Mouse (Mus musculus): ENCODE results near the gene Iffo2. TPM values are rescaled to one million over a fixed set of nuclear protein-coding genes. Genes with fewer than 3 reads are reported as not detected.
A peak's percentile ranks its signal among the peaks of the same experiment; 100 is the strongest.

Gene Iffo2
- total RNA-seq, 2 experiments from 2014 or later: 8.7 to 9.1 TPM

DNA sequence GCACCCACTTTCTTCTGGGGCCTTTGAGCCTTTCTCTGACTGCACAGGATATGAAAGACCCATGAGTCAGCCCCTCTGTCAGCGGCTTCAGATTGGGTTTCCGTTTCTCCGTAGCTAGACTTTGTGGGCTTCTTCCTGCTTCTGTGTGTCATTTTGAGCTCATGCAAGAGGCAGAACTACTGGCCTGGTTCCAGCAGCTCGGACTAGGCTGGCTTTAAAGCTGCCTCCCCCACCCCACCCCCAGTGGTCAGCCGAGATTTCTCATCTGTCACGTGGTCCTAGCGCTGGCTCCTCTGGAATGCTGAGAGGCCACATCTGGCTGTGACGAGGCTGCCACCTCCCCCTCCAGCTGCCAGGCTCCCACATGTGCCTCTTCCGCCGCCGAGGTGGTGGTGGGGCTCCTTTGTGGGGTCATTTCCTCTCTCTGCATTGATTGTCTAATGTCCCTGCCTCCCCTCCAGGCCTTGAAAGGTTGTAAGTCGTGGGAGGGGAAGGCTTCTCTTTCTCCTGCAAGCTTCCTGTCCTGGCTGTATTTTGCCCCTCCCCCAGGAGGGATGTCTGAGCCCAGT is 68.7 kb downstream of the Iffo2 start:
- DNase-seq: peak; percentile 88 to 92
- intact Hi-C loops (cut with DNase I): no loop called here

- intact Hi-C loops (cut with DNase I): no loop called here
- DNase-seq: no peak
These were observed 71.4 kb downstream of the Iffo2 start for GRCm38 (mm10) chr4:139601519-139602356.

DNA sequence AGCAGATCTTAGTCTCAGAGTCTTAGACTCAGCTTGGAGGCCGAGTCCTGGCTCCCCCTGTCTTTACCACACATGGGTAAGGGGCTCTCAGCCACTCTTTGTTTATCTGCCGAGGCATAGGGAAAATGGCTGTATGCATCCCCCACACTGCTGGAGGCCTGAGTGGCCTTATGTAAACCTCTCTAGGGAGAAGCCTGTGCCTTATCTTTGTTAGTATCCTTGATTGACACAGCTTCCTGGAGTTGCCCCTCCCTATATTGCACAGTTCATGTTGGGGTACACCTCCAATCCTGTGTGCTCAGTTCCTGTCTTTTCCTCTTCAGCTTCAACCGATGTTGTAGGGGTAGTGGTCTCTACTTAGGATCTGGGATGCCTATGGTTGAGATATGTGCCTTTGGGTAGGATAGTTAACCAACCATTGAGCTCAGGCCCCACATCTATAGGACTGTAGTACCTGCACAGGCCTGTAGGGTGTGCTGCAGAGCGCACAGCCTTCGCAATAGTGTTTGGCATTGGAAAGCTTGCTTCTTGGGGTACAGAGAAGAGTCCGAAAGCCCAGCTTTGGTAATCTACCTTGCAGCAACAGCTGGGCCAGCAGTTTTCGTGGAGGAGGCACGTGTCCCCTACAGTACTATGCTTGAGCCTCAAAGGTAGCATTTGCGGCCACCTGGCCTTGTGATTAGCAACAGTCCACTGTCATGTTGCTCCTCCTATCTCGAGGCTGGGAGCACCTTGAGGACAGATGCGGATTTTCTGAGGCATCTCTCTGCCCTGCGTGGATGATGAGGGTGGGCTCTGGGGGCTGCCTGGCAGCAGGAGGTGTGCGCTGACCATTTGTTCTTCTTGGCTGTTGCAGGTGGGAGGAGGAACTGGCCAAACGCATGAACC is 72.3 kb downstream of the Iffo2 start, which contains the start of gene Gm21969:
TSS of gene Gm21969 (plus strand) at position 830 of the 888 bp plus-strand sequence.
- intact Hi-C loops (cut with DNase I): no loop called here
- peak; percentile 70 to 73 for DNase-seq

- intact Hi-C loops (cut with DNase I): no loop called here
These were observed 74.9 kb downstream of the Iffo2 start for GRCm38 (mm10) chr4:139605216-139605615.

DNA sequence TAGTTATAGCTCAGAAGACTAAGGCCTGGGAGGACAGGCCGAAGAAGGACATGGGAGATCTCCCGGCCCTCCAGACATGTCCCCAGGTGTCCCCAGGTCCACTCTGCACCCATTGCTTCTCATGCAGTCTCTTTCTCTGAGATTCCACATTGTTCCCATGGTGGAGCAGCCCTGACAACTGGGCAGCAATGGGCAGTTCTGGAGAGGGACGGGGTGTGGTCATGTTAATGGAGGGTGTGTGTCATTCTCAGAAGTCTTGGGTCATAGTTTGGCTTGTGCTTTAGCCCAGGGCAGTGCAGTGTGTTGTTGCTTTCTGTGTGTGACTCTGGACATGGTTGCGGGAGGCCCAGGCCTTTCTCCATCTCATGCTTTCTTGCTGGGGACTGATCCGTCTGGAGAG is 76.4 kb downstream of the Iffo2 start:
- intact Hi-C loops (cut with DNase I): no loop called here

More at GRCm38 (mm10) chr4:139605216-139605615, 74.9 kb downstream of the Iffo2 start:
- DNase-seq: no peak

GRCm38 (mm10) chr4:139608975-139609374 is 78.6 kb downstream of the Iffo2 start:
- intact Hi-C loops (cut with DNase I): no loop called here
- DNase-seq: no peak

More for the DNA sequence above, 76.4 kb downstream of the Iffo2 start:
- DNase-seq: no peak

DNA sequence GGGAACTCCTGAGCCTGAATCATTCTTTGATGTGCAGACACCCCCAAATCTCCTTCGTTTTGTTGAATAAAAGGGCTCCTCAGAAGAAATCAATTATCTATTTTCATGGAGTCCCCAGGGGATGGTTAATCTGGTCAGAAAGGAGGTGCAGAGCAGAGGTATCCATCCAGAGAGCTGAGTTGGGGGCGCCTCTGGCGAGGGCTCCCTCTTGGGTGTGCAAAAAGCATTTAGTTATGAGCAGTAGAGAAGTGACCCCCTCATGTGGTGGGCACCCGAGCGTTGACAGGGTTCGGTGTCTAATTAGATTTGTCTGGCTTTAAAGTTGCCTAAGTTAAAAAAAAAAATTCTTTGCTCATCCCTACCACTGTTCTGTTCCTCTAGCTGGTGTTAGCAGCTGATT is 80.6 kb downstream of the Iffo2 start:
- intact Hi-C loops (cut with DNase I): loop anchor here (1.0 to 2.0 kb wide), 2 partner anchors 25 to 34 kb away; no protein-coding TSS in a partner anchor
- no peak for DNase-seq

- DNase-seq: peak; percentile 89 to 93
- intact Hi-C loops (cut with DNase I): loop anchor here (1.0 to 2.0 kb wide), 2 partner anchors 25 to 35 kb away; no protein-coding TSS in a partner anchor
These were observed 81.2 kb downstream of the Iffo2 start for GRCm38 (mm10) chr4:139611542-139611953.

- intact Hi-C loops (cut with DNase I): no loop called here
- no peak for DNase-seq
These were observed 84.3 kb downstream of the Iffo2 start for GRCm38 (mm10) chr4:139614524-139615260.

DNA sequence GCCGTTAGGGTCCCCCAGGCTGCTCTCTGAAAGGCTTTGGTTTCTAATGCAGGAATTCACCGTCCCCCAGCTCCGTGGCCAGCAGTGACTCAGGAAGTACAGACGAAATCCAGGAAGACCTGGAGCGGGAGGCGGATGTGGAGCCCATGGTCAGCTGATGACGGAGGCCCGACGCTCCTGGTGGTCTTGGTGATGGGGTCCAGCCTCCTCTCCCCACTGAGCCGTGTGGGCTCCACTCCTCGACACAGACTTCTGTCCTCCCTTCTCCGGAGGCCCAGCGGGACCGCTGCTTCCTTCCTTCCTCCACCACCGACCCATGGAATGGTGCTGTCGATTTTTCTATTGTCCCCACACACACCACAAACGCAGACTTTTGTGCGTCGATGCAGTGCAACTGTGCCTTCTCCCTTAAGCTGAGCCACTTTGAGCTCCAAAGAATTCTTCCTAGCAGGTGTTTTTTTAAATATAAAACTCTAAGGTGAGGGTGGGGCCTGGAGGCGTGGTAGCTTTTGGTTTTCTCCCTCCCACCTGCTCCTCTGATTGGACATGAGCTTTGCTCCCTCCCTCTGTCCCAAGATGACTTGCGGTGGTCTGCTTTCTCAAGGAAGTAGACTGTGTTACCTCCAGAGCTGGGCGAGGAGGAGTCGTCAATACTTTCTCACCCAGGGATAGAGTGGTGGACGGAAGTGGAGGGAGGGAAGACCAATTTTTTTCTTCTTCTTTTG is 86.1 kb downstream of the Iffo2 start:
- intact Hi-C loops (cut with DNase I): no loop called here
- peak in 1 of 2 experiments; percentile 44 for DNase-seq

DNA sequence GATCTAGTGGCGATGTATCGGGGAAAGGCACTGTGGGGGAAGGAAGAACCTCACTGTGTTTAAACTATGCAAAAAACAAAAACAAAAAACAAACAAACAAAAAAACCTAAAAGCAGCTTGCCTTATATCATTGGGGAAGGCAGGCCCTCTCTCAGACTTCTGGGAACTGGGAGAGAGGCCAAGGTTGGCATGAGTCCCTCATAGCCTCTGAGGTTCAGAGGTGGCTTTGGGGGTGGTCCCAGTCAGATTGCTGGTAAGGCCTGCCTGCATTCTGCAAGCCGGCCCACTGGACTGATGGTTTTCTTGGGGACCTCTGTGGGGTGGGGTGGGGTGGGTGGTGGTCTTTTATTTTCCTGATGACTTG is 86.6 kb downstream of the Iffo2 start:
- intact Hi-C loops (cut with DNase I): no loop called here

GRCm38 (mm10) chr4:139619765-139620164 is 89.4 kb downstream of the Iffo2 start:
- no peak for DNase-seq
- intact Hi-C loops (cut with DNase I): no loop called here

More for the DNA sequence above, 86.6 kb downstream of the Iffo2 start:
- no peak for DNase-seq

- DNase-seq: peak; percentile 83 to 84
- intact Hi-C loops (cut with DNase I): no loop called here
These were observed 92.3 kb downstream of the Iffo2 start, which contains the start of gene Aldh4a1 for GRCm38 (mm10) chr4:139622373-139623282. Gene Aldh4a1, plus strand, starts transcription at chr4:139622866.

DNA sequence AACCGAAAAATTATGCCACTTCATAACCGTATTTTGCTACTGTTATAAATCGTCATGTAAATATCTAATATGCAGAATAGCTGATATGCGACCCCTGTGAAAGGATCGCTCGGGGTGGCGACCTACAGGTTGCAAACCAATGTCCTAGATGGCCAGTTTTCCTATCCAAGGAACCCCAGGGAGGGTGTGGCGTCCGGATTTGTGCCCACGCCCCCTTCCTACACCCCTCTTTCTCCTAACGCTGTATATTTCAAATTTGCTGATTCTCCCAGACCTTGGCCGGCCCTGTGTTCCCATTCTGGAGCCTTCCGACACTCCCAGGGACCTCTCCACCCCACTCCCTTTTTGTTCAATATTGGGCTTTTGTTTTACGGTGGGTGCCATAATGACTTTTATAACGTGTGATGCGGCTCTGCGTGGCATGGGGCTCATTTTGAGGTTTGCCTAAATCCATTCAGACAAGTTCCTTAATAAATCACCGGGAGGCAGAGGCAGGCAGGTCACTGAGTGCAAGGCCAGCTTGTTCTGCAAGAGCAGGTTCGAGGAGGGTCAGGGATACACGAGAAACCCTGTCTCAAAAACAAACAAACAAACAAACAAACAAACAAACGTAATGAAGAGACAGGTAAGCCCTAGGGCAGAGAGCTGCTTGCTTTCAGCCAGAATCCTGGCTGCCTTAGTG is 93.2 kb downstream of the Iffo2 start:
- intact Hi-C loops (cut with DNase I): no loop called here
- no peak for DNase-seq

DNA sequence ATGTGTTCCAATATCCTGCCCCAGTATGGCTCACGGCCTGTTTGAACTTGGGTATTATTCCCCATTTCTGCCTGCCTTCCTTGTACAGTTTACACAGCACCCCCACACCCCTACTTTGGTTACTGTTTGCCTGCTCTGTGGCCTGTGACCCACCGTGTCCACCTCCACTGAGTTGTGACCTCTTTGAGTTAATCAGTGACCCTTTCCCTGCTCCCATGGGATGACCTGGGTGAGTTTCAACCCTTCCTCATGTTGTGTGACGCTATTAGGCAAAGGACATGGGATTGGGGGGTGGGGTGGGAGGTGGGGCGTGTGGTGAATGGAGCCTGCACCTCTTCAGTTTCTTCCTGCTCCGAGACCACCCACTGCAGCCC is 93.8 kb downstream of the Iffo2 start:
- intact Hi-C loops (cut with DNase I): no loop called here
- no peak for DNase-seq

GRCm38 (mm10) chr4:139624706-139625105 is 94.4 kb downstream of the Iffo2 start:
- intact Hi-C loops (cut with DNase I): no loop called here
- no peak for DNase-seq

- intact Hi-C loops (cut with DNase I): no loop called here
- no peak for DNase-seq
These were observed 97.0 kb downstream of the Iffo2 start for GRCm38 (mm10) chr4:139627361-139627760.

DNA sequence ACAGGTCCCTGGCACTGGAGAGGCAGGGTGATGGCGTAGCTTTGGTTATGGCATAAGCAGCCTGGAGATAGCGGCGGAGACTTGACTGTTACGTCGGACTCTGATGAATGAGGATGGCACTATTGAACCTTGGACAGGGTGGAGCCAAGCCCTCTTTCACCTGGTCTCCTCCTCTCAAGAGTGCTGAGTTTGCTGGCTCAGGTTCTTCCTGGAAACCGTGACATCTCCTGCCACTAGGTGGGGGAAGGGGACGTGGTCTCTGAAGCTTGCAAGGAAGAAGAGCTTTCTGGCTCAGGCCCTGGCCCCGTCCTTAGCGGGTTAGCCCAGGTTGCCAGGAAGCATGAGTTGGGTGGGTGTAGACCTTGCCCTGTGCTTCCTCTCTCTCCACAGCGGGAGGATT is 99.8 kb downstream of the Iffo2 start:
- intact Hi-C loops (cut with DNase I): no loop called here
- DNase-seq: no peak

Data from heart, postnatal 14 days (tissue).